Mouse (Mus musculus) E14TG2a.4 (cell line): ENCODE results near the gene Cobll1.

Experiments
- CTCF ChIP-seq: conservative IDR thresholded peaks from 2 replicates; pipeline ENCODE4 v1.5.1; 2014; ENCODE audit warnings: low read length
- POU5F1 ChIP-seq: IDR thresholded peaks from 2 replicates; pipeline ENCODE4 v1.6.1; 2014; ENCODE audit warnings: low read length, borderline replicate concordance

DNA sequence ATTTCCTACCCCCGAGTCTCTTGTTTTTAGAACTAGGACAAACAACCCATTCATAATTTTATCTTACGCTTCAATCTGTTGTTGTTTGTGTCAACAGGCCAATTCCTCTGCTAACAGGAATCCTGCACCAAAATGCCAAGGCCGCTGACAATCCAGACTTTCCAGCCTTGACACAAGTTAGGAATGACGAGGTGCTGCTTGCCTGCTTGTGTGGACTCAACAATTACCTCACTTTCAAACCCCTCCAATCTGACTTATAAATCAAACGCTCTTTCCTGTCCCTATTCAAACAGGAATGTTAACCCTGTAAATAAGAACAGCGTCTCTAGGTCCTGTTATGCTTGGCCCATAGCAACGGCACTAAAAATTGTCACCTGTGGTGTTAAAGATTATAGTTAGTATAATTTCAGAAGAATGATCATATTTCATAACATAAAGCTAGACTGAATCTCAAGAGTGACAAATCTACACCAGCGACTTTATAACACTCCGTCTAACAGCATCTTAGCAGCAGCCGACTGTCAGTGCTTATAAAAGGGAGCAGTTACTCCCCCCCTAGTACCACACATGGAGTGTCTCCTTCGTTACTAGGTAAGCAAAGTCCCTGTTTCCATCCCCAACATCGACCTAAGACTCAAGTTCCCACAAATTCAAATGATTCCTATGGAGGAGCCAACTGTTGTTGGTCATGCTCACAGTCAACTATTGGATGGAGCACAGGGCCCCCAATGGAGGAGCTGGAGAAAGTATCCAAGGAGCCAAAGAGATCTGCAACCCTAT, 15.1 kb downstream of the Cobll1 start:
- no peak for TF ChIP-seq CTCF
- TF ChIP-seq POU5F1: no peak
